Mouse (Mus musculus) cerebellum, adult 9-10 months (tissue): ENCODE measurements around the gene Gm3526.
"Not testable (repeated sequence)": the region's sequence is repeated elsewhere in the genome, so short reads cannot be mapped to it uniquely, and the experiment has no call there.

Experiments used
- DNase-seq: peaks from one replicate; pipeline ENCODE4 v3.0.0; 2022

Gene Gm3526

DNA sequence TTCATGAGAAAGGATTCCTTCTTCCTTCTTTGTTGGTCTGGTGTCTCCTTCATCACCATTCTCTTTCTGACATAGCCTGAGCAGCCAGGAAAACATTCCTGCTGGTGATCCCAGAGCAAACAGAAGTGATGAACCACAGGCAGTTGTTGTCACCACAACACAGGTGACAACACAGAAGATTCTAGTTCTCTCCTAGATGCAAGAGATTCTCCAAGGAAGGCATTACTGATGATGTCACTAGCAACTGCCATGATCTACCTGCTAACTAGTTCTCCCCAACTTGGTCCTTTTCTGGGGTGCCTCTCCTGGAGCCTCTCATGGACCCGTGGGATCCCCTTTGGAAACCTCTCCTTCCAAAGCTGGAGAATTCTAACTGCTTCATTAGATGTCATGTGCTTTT is at the start of gene Gm3526:
Gene Gm3526, minus strand, starts transcription at position 101 of the 400 bp plus-strand sequence.
- not testable (repeated sequence) for DNase-seq
